Mouse (Mus musculus) liver, embryonic 14.5 days (tissue): ENCODE measurements at regions not wholly inside any gene's neighbourhood (a gene's known extent, or its start where the extent isn't known, plus 50 kb on each side); places are given as distances from the start of the nearest gene placed in this dataset.

Experiments used
- ATAC-seq: fragments of 200-750 bp; cut with Nextera tagmentation; 2 replicates; pipeline ENCODE4 v1.8.0; 2017; ENCODE audit warnings: moderate number of reproducible peaks, mild to moderate bottlenecking, moderate library complexity; ENCODE audit not compliant: insufficient read depth
- DNase-seq, 3 experiments: peaks; one replicate each; pipeline ENCODE4 v3.0.0-alpha.2; 2012 to 2013; ENCODE audit warnings: low read depth in 3 of 3, low spot score in 3 of 3
- H3K27ac ChIP-seq: fragments of 300-500 bp; sonication (generic); 2 replicates; pipeline ENCODE4 v1.5.1; 2014; ENCODE audit warnings: moderate library complexity, mild to moderate bottlenecking, control low read depth, inconsistent platforms
- H3K27me3 ChIP-seq: fragments of 300-500 bp; sonication (generic); 2 replicates; pipeline ENCODE4 v1.6.1; 2014; ENCODE audit warnings: mild to moderate bottlenecking, low read length, moderate library complexity; ENCODE audit not compliant: control insufficient read depth, insufficient read depth
- H3K36me3 ChIP-seq: fragments of 300-500 bp; sonication (generic); replicated peaks from 2 replicates; pipeline ENCODE4 v1.6.1; 2014; ENCODE audit warnings: low read depth; ENCODE audit not compliant: control insufficient read depth, insufficient read depth
- H3K4me1 ChIP-seq, 2 experiments: fragments of 200-500 bp in 1 of 2; fragments of 300-500 bp in 1 of 2; sonication (generic) in 1 of 2; replicated peaks; 2 replicates each; pipeline ENCODE4 v1.6.1; 2012 to 2014; ENCODE audit warnings: antibody characterized with exemption in 1 of 2, inconsistent platforms in 1 of 2, low read length in 1 of 2; ENCODE audit not compliant: control insufficient read depth in 2 of 2, insufficient read depth in 2 of 2
- H3K4me2 ChIP-seq: fragments of 300-500 bp; sonication (generic); 2 replicates; pipeline ENCODE4 v1.6.1; 2014; ENCODE audit warnings: low read depth, mild to moderate bottlenecking, control low read depth, moderate library complexity
- H3K4me3 ChIP-seq, 2 experiments: fragments of 200-500 bp in 1 of 2; fragments of 300-500 bp in 1 of 2; sonication (generic) in 1 of 2; 2 replicates each; pipeline ENCODE4 v1.5.1; 2012 to 2014; ENCODE audit warnings: low read depth in 2 of 2, low read length in 2 of 2, mild to moderate bottlenecking in 2 of 2, control low read depth in 1 of 2, inconsistent platforms in 1 of 2, moderate library complexity in 1 of 2; ENCODE audit not compliant: insufficient read depth in 1 of 2
- H3K9ac ChIP-seq: fragments of 300-500 bp; sonication (generic); replicated peaks from 2 replicates; pipeline ENCODE4 v1.6.1; 2014; ENCODE audit warnings: mild to moderate bottlenecking, control low read depth, moderate library complexity
- H3K9me3 ChIP-seq: fragments of 300-500 bp; sonication (generic); 2 replicates; pipeline ENCODE4 v1.6.1; 2016; ENCODE audit warnings: low read length, mixed read lengths; ENCODE audit not compliant: control insufficient read depth
- CTCF ChIP-seq: IDR thresholded peaks from 2 replicates; pipeline ENCODE4 v1.5.1; 2016; ENCODE audit warnings: antibody characterized with exemption, low read depth, control low read depth
- EP300 ChIP-seq: IDR thresholded peaks from 2 replicates; pipeline ENCODE4 v1.6.1; 2016; ENCODE audit warnings: antibody characterized with exemption, low read depth
- WGBS: fragments of 180-500 bp; shearing (Covaris S2); extraction: QIAGEN DNeasy Blood & Tissue Kit; methylation state at CpG from one replicate; pipeline ENCODE4 v1.1.7; 2014; ENCODE audit not compliant: insufficient replicate concordance; 5-methylcytosine and 5-hydroxymethylcytosine counted together

GRCm38 (mm10) chr3:15194362-15194761 is 137.7 kb downstream of the Gm9733 start:
- no peaks in the 10 kb centered on the region for H3K36me3 ChIP-seq
- no peaks in the 10 kb centered on the region for H3K27me3 ChIP-seq
- DNase-seq (peak; percentile 31 to 44 (median 36)), ATAC-seq (0 out of 2 replicates have a peak, but pooled peaks have one; percentile 33)
- no peak overlapping the region for H3K9ac ChIP-seq
- no peak overlapping the region for H3K4me2 ChIP-seq
- no peak overlapping the region for H3K27ac ChIP-seq
- no peaks in the 10 kb centered on the region for H3K9me3 ChIP-seq
- no peak overlapping the region for H3K4me3 ChIP-seq
- WGBS, result 4% methylated on average over 7 of the region's 7 CpGs
- TF ChIP-seq CTCF (peak; percentile 83), EP300 (no peak)
- no peaks in the 10 kb centered on the region for H3K4me1 ChIP-seq

GRCm38 (mm10) chr3:15196101-15196500 is 136.0 kb downstream of the Gm9733 start:
- TF ChIP-seq EP300 (no peak), CTCF (no peak)
- Histone ChIP-seq H3K27ac (no peak overlapping the region), H3K27me3 (no peaks in the 10 kb centered on the region), H3K4me3 (no peak overlapping the region), H3K36me3 (no peaks in the 10 kb centered on the region), H3K9me3 (no peaks in the 10 kb centered on the region), H3K9ac (no peak overlapping the region), H3K4me1 (no peaks in the 10 kb centered on the region), H3K4me2 (no peak overlapping the region)
- DNase-seq (no peak), ATAC-seq (no peak)
- 30% methylated on average over 1 of the region's 1 CpGs for WGBS

GRCm38 (mm10) chr3:15198086-15198485 is 134.0 kb downstream of the Gm9733 start:
- DNase-seq (no peak), ATAC-seq (no peak)
- Histone ChIP-seq H3K9ac (no peak overlapping the region), H3K36me3 (no peaks in the 10 kb centered on the region), H3K27me3 (no peaks in the 10 kb centered on the region), H3K9me3 (no peaks in the 10 kb centered on the region), H3K4me3 (no peak overlapping the region), H3K4me1 (no peaks in the 10 kb centered on the region), H3K4me2 (no peak overlapping the region), H3K27ac (no peak overlapping the region)
- WGBS, result 43% methylated on average over 3 of the region's 3 CpGs
- TF ChIP-seq EP300 (no peak), CTCF (no peak)

GRCm38 (mm10) chr3:15200309-15200708 is 131.8 kb downstream of the Gm9733 start:
- no peak overlapping the region for H3K4me3 ChIP-seq
- no peaks in the 10 kb centered on the region for H3K36me3 ChIP-seq
- 31% methylated on average over 1 of the region's 1 CpGs for WGBS
- no peak overlapping the region for H3K4me2 ChIP-seq
- H3K9me3 ChIP-seq, result no peaks in the 10 kb centered on the region
- TF ChIP-seq EP300, result no peak
- no peak for TF ChIP-seq CTCF
- DNase-seq (no peak), ATAC-seq (no peak)
- no peaks in the 10 kb centered on the region for H3K27me3 ChIP-seq
- H3K4me1 ChIP-seq, result no peaks in the 10 kb centered on the region
- no peak overlapping the region for H3K27ac ChIP-seq
- no peak overlapping the region for H3K9ac ChIP-seq

GRCm38 (mm10) chr3:15200990-15201389 is 131.1 kb downstream of the Gm9733 start:
- Histone ChIP-seq H3K36me3 (no peaks in the 10 kb centered on the region), H3K4me1 (no peaks in the 10 kb centered on the region), H3K9ac (no peak overlapping the region), H3K27ac (no peak overlapping the region), H3K9me3 (no peaks in the 10 kb centered on the region), H3K27me3 (no peaks in the 10 kb centered on the region), H3K4me2 (no peak overlapping the region), H3K4me3 (no peak overlapping the region)
- TF ChIP-seq CTCF, result no peak
- no peak for TF ChIP-seq EP300
- no peak for ATAC-seq
- no peak for DNase-seq

GRCm38 (mm10) chr3:15202760-15203159 is 129.3 kb downstream of the Gm9733 start:
- DNase-seq (no peak), ATAC-seq (no peak)
- Histone ChIP-seq H3K36me3 (no peaks in the 10 kb centered on the region), H3K27me3 (no peaks in the 10 kb centered on the region), H3K9me3 (no peaks in the 10 kb centered on the region), H3K4me2 (no peak overlapping the region), H3K27ac (no peak overlapping the region), H3K4me3 (no peak overlapping the region), H3K4me1 (no peaks in the 10 kb centered on the region), H3K9ac (no peak overlapping the region)
- no peak for TF ChIP-seq EP300
- TF ChIP-seq CTCF, result no peak
- WGBS, result 55% methylated on average over 7 of the region's 7 CpGs
